Mouse (Mus musculus): ENCODE measurements at regions not wholly inside any gene's neighbourhood (a gene's known extent, or its start where the extent isn't known, plus 50 kb on each side); places are given as distances from the start of the nearest gene placed in this dataset.

DNA sequence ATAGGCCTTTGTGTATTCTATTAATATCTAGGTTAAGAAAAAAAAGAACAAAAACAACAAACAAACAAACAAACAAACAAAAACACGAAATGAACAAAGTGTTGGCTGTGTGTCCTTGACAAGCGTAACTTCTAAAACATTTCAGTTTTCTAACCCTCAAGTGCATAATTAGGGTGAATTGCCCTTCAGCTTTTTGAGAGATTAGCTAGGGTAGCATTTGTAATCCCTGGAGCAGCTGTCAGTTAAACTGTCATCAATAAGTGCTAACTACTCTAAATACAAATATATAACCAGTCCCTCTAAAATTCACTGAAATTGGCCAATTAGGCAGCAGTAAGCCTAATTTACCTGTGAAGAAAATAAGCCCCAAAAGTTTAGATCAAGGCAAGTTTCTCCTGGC lies 467.6 kb downstream of the Gabrg2 start:
- intact Hi-C loops (cut with DNase I): no loop called here
- no peak for DNase-seq

GRCm38 (mm10) chr11:41531971-41532896 lies 468.4 kb downstream of the Gabrg2 start:
- DNase-seq: no peak
- intact Hi-C loops (cut with DNase I): no loop called here

- intact Hi-C loops (cut with DNase I): no loop called here
- no peak for DNase-seq
These were observed 475.7 kb downstream of the Gabrg2 start for GRCm38 (mm10) chr11:41524979-41525378.

GRCm38 (mm10) chr11:41493277-41493676 lies 507.4 kb downstream of the Gabrg2 start:
- DNase-seq: peak in 1 of 2 experiments; percentile 2
- intact Hi-C loops (cut with DNase I): no loop called here

GRCm38 (mm10) chr11:41491966-41492365 lies 508.7 kb downstream of the Gabrg2 start:
- DNase-seq: no peak
- intact Hi-C loops (cut with DNase I): no loop called here

- DNase-seq: no peak
- intact Hi-C loops (cut with DNase I): no loop called here
These were observed 509.4 kb downstream of the Gabrg2 start for GRCm38 (mm10) chr11:41491279-41491678.

DNA sequence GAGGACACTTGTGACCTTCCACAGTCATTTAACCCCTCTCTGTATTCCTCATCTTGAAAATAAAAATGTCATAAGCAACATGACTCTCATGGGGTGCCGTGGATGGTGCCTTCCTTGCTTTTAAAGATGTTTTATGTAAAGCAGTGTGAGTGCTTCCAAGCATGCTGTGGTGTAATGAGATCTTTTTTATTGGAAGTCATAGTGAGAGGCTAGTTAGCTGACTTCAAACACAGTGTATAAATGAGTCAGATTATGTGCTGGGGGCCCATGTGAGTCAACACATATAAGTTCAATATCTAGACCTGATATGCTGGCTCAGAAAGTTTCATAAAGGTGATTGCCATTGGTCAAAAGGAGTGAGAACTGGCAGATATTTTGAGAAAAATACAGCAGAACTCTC lies 516.8 kb downstream of the Gabrg2 start:
- intact Hi-C loops (cut with DNase I): no loop called here
- no peak for DNase-seq

GRCm38 (mm10) chr11:41470938-41471633 lies 529.6 kb downstream of the Gabrg2 start:
- DNase-seq: no peak
- intact Hi-C loops (cut with DNase I): no loop called here

DNA sequence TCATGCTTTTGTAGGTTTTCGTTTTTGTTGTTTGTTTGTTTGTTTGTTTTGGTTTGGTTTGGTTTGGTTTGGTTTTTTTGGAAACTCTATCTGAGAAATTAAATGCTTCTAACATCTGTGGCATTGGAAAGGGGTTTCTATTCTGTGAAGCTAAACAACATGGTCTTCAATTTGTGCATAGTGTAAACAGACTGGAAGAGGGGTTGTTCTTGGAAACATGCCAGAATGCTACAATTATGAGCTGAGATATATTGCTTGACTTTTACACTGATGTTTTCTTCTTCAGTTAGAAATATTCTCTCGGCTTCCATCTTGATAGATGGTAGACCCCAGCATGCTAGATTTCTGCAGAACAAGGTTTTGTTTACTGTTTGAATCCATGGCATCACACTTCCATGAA lies 533.3 kb downstream of the Gabrg2 start:
- no peak for DNase-seq
- intact Hi-C loops (cut with DNase I): no loop called here

GRCm38 (mm10) chr11:41433846-41434245 lies 566.8 kb downstream of the Gabrg2 start:
- intact Hi-C loops (cut with DNase I): loop anchor here (5.0 kb wide), 1 partner anchor 633 kb away; no protein-coding TSS in a partner anchor
- no peak for DNase-seq

- intact Hi-C loops (cut with DNase I): no loop called here
- no peak for DNase-seq
These were observed 575.1 kb downstream of the Gabrg2 start for GRCm38 (mm10) chr11:41425592-41425991.
